Mouse (Mus musculus): ENCODE measurements around the gene Angptl4. TPM values are rescaled to one million over a fixed set of nuclear protein-coding genes. Genes with fewer than 3 reads are reported as not detected.
"Not testable (repeated sequence)": the region's sequence is repeated elsewhere in the genome, so short reads cannot be mapped to it uniquely, and the experiment has no call there.

Angptl4 gene
- total RNA-seq, 2 experiments from 2014 or later, result 8.1 to 13.3 TPM

GRCm38 (mm10) chr17:33756108-33756790, 25.4 kb downstream of the Angptl4 start:
- peak; percentile 43 for DNase-seq

- DNase-seq, result no peak
These were observed 26.1 kb downstream of the Angptl4 start for GRCm38 (mm10) chr17:33755418-33756107.

- no peak for DNase-seq
These were observed 27.0 kb downstream of the Angptl4 start for GRCm38 (mm10) chr17:33754656-33755055.

GRCm38 (mm10) chr17:33752297-33752696, 29.3 kb downstream of the Angptl4 start:
- DNase-seq, result no peak

- DNase-seq, result no peak
These were observed 30.4 kb downstream of the Angptl4 start for GRCm38 (mm10) chr17:33751181-33751580.

- DNase-seq, result no peak
These were observed 32.2 kb downstream of the Angptl4 start for GRCm38 (mm10) chr17:33749451-33749850.

GRCm38 (mm10) chr17:33746011-33746410, 35.6 kb downstream of the Angptl4 start:
- no peak for DNase-seq

GRCm38 (mm10) chr17:33744686-33745384, 36.8 kb downstream of the Angptl4 start:
- DNase-seq, result no peak

GRCm38 (mm10) chr17:33742420-33742819, 39.2 kb downstream of the Angptl4 start:
- DNase-seq, result no peak

GRCm38 (mm10) chr17:33733526-33733925, 48.1 kb downstream of the Angptl4 start:
- DNase-seq, result not testable (repeated sequence)

GRCm38 (mm10) chr17:33732556-33733083, 49.0 kb downstream of the Angptl4 start:
- not testable (repeated sequence) for DNase-seq

GRCm38 (mm10) chr17:33729215-33729614, 52.4 kb downstream of the Angptl4 start:
- no peak for DNase-seq

GRCm38 (mm10) chr17:33728396-33728795, 53.2 kb downstream of the Angptl4 start:
- no peak for DNase-seq

Other genes with a start within 250 kb of the Angptl4 start
- gene Myo1f, start 226.1 kb downstream of the Angptl4 start, total RNA-seq (2021), result under 1 TPM; 0.62 to 1.00 TPM
- 1 to 10 TPM; 6.0 to 6.6 TPM for gene Zfp414, start 152.7 kb downstream of the Angptl4 start, total RNA-seq (2021)
- gene Pram1, start 143.8 kb downstream of the Angptl4 start, total RNA-seq (2021), result not detected
- gene Hnrnpm, start 95.0 kb downstream of the Angptl4 start, total RNA-seq (2021), result 10 to 100 TPM; 62.7 to 70.9 TPM
- 10 to 100 TPM; 89.8 to 90.4 TPM for gene March2, start 63.2 kb downstream of the Angptl4 start, total RNA-seq (2021)
- 100 to 1,000 TPM; 125 to 136 TPM for gene Rab11b, start 21.3 kb downstream of the Angptl4 start, total RNA-seq (2021)
- 10 to 100 TPM; 18.5 to 20.7 TPM for gene Kank3, start 28.7 kb upstream of the Angptl4 start, total RNA-seq (2021)
- gene Rps28, start 42.7 kb upstream of the Angptl4 start, total RNA-seq (2021), result 100 to 1,000 TPM; 538 to 612 TPM
- gene Ndufa7, start 42.7 kb upstream of the Angptl4 start, total RNA-seq (2021), result 100 to 1,000 TPM; 326 to 339 TPM
- 10 to 100 TPM; 15.6 to 20.7 TPM for gene Cd320, start 61.3 kb upstream of the Angptl4 start, total RNA-seq (2021)
- gene Gm7029, start 92.0 kb upstream of the Angptl4 start, total RNA-seq (2021), result not detected
- 1 to 10 TPM in 1 of 2 experiments, under 1 TPM in 1; 0.95 to 1.0 TPM for gene Kifc1, start 108.8 kb upstream of the Angptl4 start, total RNA-seq (2021)
- not detected for gene Platr17, start 123.3 kb upstream of the Angptl4 start, total RNA-seq (2021)
- gene Daxx, start 127.6 kb upstream of the Angptl4 start, total RNA-seq (2021), result 10 to 100 TPM; 10.2 to 11.7 TPM
- gene Tapbp, start 134.1 kb upstream of the Angptl4 start, total RNA-seq (2021), result 10 to 100 TPM; 31.2 to 41.2 TPM
- 10 to 100 TPM; 11.1 to 11.3 TPM for gene Zbtb22, start 134.1 kb upstream of the Angptl4 start, total RNA-seq (2021)
- gene Rgl2, start 147.7 kb upstream of the Angptl4 start, total RNA-seq (2021), result 10 to 100 TPM; 27.3 to 28.5 TPM
- 10 to 100 TPM; 52.3 to 55.8 TPM for gene Pfdn6, start 158.5 kb upstream of the Angptl4 start, total RNA-seq (2021)
- gene Wdr46, start 158.8 kb upstream of the Angptl4 start, total RNA-seq (2021), result 10 to 100 TPM in 1 of 2 experiments, 1 to 10 TPM in 1; 9.7 to 11.6 TPM
- 1 to 10 TPM; 1.8 to 1.9 TPM for gene B3galt4, start 169.7 kb upstream of the Angptl4 start, total RNA-seq (2021)
- gene Vps52, start 174.0 kb upstream of the Angptl4 start, total RNA-seq (2021), result 10 to 100 TPM; 27.2 to 28.8 TPM
- 100 to 1,000 TPM; 330 to 347 TPM for gene Rps18, start 174.2 kb upstream of the Angptl4 start, total RNA-seq (2021)
- gene H2-K1, start 218.5 kb upstream of the Angptl4 start, total RNA-seq (2021), result 10 to 100 TPM; 22.8 to 48.2 TPM
- gene Ring1, start 242.8 kb upstream of the Angptl4 start, total RNA-seq (2021), result 10 to 100 TPM; 10.1 to 12.3 TPM
- 10 to 100 TPM; 52.7 to 59.9 TPM for gene H2-Ke6, start 246.2 kb upstream of the Angptl4 start, total RNA-seq (2021)
- gene Slc39a7, start 249.9 kb upstream of the Angptl4 start, total RNA-seq (2021), result 10 to 100 TPM; 41.5 to 45.7 TPM
- 10 to 100 TPM; 34.9 to 36.3 TPM for gene Rxrb, start 250.0 kb upstream of the Angptl4 start, total RNA-seq (2021)

Data from gastrocnemius, postnatal 25 days (tissue).